Mouse (Mus musculus): Measurements from ENCODE around the gene Lin28b.

Gene Lin28b

GRCm38 (mm10) chr10:45485761-45486602 lies at the start of gene Lin28b:
Lin28b (minus strand) TSS chr10:45486395.
- DNase-seq, result peak; percentile 30

GRCm38 (mm10) chr10:45511764-45512163 lies 25.6 kb upstream of the Lin28b start:
- DNase-seq, result no peak

GRCm38 (mm10) chr10:45510662-45511061 lies 24.5 kb upstream of the Lin28b start:
- no peak for DNase-seq

- DNase-seq, result no peak
Measured at GRCm38 (mm10) chr10:45500259-45500658, 14.1 kb upstream of the Lin28b start.

GRCm38 (mm10) chr10:45486603-45486946 lies 380 bp upstream of the Lin28b start:
- DNase-seq, result no peak

- DNase-seq, result no peak
Measured at GRCm38 (mm10) chr10:45485226-45485760, 902 bp downstream of the Lin28b start.

- DNase-seq, result no peak
Measured at GRCm38 (mm10) chr10:45483210-45483609, 3.0 kb downstream of the Lin28b start.

GRCm38 (mm10) chr10:45473663-45474333 lies 12.4 kb downstream of the Lin28b start:
- DNase-seq, result no peak

- no peak for DNase-seq
Measured at GRCm38 (mm10) chr10:45473143-45473484, 13.1 kb downstream of the Lin28b start.

GRCm38 (mm10) chr10:45472431-45473142 lies 13.6 kb downstream of the Lin28b start:
- no peak for DNase-seq

- DNase-seq, result no peak
Measured at GRCm38 (mm10) chr10:45471321-45471720, 14.9 kb downstream of the Lin28b start.

GRCm38 (mm10) chr10:45470079-45470739 lies 16.0 kb downstream of the Lin28b start:
- DNase-seq, result no peak

GRCm38 (mm10) chr10:45469027-45469996 lies 16.9 kb downstream of the Lin28b start:
- no peak for DNase-seq

GRCm38 (mm10) chr10:45468180-45468915 lies 17.8 kb downstream of the Lin28b start:
- DNase-seq, result no peak

GRCm38 (mm10) chr10:45458637-45459036 lies 27.6 kb downstream of the Lin28b start:
- no peak for DNase-seq

GRCm38 (mm10) chr10:45458074-45458473 lies 28.1 kb downstream of the Lin28b start:
- no peak for DNase-seq

- no peak for DNase-seq
Measured at GRCm38 (mm10) chr10:45446625-45447024, 39.6 kb downstream of the Lin28b start.

- no peak for DNase-seq
Measured at GRCm38 (mm10) chr10:45446215-45446614, 40.0 kb downstream of the Lin28b start.

GRCm38 (mm10) chr10:45422372-45422771 lies 63.8 kb downstream of the Lin28b start:
- no peak for DNase-seq

GRCm38 (mm10) chr10:45412144-45412543 lies 74.1 kb downstream of the Lin28b start:
- no peak for DNase-seq

- DNase-seq, result no peak
Measured at GRCm38 (mm10) chr10:45411741-45412140, 74.5 kb downstream of the Lin28b start.

Measured in cerebellum, adult 9-11 months (tissue).